Mouse (Mus musculus) liver, embryonic 11.5 days (tissue): ENCODE data around the gene Kmt2c. TPM values are rescaled to one million over a fixed set of nuclear protein-coding genes. Genes with fewer than 3 reads are reported as not detected.

Experiments
- polyA plus RNA-seq: library from polyadenylated mRNA; unstranded; fragments of >200 nt; fragmentation: Nextera tagmentation; extraction: Ambion mirVana; gene quantifications from 2 replicates; pipeline ENCODE4 v1.2.1, GENCODE M21; 2014

Kmt2c gene
- polyA plus RNA-seq, 1 experiment from 2014 or later = 14.0 TPM

Other genes with a start within 250 kb of the Kmt2c start
- gene Cct8l1, start 17.3 kb upstream of the Kmt2c start, polyA plus RNA-seq = not detected in 2 replicates
- gene Xrcc2, start 207.0 kb upstream of the Kmt2c start, polyA plus RNA-seq = 12.5 and 13.6 TPM in 2 replicates